Mouse (Mus musculus): ENCODE measurements around the gene Atg101. TPM values are rescaled to one million over a fixed set of nuclear protein-coding genes. Genes with fewer than 3 reads are reported as not detected.
"Not testable (repeated sequence)": the region's sequence is repeated elsewhere in the genome, so short reads cannot be mapped to it uniquely, and the experiment has no call there.

The Atg101 gene
- polyA plus RNA-seq, 1 experiment from 2014 or later, result 66.5 TPM

DNA sequence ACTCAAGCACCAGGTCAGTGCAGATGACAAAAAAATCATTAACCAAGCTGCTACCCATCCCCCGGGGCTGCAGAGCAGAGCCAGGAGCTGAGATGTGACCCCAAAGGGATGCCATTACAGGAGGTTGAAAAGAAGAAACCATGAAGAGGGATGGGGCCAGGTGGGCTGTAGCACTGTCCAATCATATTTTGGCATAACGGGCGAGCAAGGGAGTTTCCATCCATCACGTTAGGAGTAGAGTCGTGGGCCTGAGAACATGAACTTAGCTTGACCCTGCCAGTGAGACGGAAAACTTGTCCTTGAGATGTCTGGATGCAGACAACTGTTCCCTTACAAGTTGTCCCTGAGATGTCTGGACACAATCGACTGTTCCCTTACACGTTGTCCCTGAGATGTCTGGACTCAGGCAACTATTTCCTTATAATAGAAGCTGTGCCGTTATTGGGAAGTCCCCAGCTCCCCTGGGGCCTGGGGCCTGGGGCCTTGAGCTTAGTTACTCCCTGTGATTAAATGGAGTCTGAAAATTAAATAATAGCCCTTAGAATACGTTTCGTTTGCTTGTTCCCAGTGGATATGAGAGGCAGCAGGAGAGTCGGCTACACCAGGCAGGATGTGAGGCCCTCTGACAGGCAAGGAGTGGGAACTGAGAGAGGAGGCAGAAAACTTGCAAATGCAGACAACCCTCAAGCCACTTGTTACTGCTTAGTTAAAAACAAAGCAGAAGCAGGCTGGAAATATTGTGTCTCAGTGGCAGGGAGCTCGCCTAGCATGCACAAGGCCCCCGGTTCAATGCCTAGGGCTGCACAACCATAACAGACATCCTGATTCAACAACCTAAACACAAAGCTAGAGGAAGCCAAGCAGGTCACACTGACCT is 35.1 kb downstream of the Atg101 start:
- Histone ChIP-seq H3K27me3 (ENCODE audit: control insufficient read depth, insufficient read depth, low read length) (no peaks in the 10 kb centered on the region), H3K4me2 (replicated peaks; ENCODE audit: low read depth, low read length) (no peak overlapping the region), H3K4me3 (ENCODE audit: low read depth, low read length) (no peak overlapping the region), H3K9ac (ENCODE audit: low read depth, low read length) (no peak overlapping the region), H3K27ac (ENCODE audit: low read depth, low read length) (no peak overlapping the region), H3K36me3 (ENCODE audit: control insufficient read depth, insufficient read depth, low read length) (no peaks in the 10 kb centered on the region), H3K4me1 (replicated peaks; ENCODE audit: control insufficient read depth, insufficient read depth, low read length) (0 out of 2 replicates have a peak, but pooled peaks cover 2% of the 10 kb centered on the region), H3K9me3 (ENCODE audit: control insufficient read depth, low read length) (no peaks in the 10 kb centered on the region)
- ATAC-seq (ENCODE audit: low FRiP score), result no peak
- DNase-seq (ENCODE audit: low spot score), result no peak
- WGBS, result 62% methylated on average over 14 of the region's 14 CpGs

DNA sequence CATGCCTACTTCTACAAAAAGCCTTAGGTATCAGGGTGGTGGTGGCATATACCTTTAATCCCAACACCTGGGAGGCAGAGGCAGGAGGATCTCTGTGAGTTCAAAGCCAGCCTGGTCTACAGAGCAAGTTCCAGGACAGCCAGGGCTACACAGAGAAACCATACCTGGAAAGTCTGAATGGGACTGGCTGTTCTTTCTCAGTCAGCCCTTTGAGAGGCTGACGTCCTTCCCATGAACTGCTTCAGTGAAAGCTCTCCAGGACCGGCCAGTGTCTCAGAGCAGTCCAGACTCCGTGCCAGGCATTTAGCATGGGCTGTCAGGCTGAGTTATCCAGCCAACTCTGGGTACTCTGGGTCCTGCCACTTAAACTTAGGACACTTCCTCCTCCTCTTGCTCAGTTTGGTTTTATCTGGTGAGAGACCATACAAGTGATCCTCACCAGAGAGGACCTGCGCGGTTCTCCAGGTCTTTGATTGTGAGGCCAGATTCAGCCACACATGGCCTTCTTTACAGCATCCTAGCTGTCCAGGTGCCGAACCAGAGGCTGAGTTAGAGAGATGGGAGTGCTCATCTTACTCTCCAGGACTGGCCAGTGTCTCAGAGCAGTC is 36.0 kb downstream of the Atg101 start:
- no peak for ATAC-seq (ENCODE audit: low FRiP score)

DNA sequence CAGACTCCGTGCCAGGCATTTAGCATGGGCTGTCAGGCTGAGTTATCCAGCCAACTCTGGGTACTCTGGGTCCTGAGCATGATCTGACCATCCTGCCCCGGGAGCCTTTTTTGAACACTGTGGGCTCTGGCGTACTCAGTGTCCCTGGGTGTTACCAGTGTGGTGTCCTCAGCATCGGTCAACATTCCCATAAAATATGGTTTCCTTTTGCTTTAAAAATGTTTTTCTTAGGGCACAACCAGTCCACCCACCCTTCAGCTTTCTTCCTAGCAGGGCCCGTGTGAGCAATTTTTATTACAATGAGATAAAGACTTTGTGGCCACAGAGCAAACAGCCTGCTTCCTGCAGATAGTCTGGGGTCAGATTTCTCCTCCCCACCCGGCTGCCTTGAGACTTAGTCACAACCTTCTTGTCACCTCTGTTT is 36.6 kb downstream of the Atg101 start:
- DNase-seq (ENCODE audit: low spot score) (no peak), ATAC-seq (ENCODE audit: low FRiP score) (no peak)
- WGBS, result 75% methylated on average over 6 of the region's 6 CpGs

More for the DNA sequence above, 36.0 kb downstream of the Atg101 start:
- DNase-seq (ENCODE audit: low spot score), result no peak
- Histone ChIP-seq H3K4me1 (replicated peaks; ENCODE audit: control insufficient read depth, insufficient read depth, low read length) (0 out of 2 replicates have a peak, but pooled peaks cover 2% of the 10 kb centered on the region), H3K27ac (ENCODE audit: low read depth, low read length) (no peak overlapping the region), H3K27me3 (ENCODE audit: control insufficient read depth, insufficient read depth, low read length) (no peaks in the 10 kb centered on the region), H3K4me3 (ENCODE audit: low read depth, low read length) (no peak overlapping the region), H3K4me2 (replicated peaks; ENCODE audit: low read depth, low read length) (no peak overlapping the region), H3K9me3 (ENCODE audit: control insufficient read depth, low read length) (no peaks in the 10 kb centered on the region), H3K9ac (ENCODE audit: low read depth, low read length) (no peak overlapping the region), H3K36me3 (ENCODE audit: control insufficient read depth, insufficient read depth, low read length) (no peaks in the 10 kb centered on the region)
- 90% methylated on average over 6 of the region's 6 CpGs for WGBS

DNA sequence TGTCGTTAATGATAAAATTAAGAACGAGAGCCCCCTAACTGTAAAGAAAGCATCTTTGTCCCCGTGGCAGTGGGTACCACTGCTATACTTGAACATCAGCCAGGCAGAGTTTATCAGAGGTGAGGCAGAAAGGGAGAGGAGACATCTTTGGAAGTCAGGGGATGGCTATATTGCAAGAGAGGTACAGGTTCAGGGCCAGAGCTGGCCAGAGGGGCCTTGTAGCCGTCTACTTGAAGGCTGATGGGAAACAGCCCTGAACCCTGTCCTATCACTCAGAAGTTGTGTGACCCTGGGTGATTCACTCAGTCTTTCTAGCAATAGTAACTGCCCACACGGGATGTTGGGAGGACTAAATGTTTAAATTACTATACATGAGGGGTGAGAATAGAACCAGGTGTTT is 37.1 kb downstream of the Atg101 start:
- 70% methylated on average over 5 of the region's 5 CpGs for WGBS
- Histone ChIP-seq H3K9me3 (ENCODE audit: control insufficient read depth, low read length) (no peaks in the 10 kb centered on the region), H3K9ac (ENCODE audit: low read depth, low read length) (no peak overlapping the region), H3K27me3 (ENCODE audit: control insufficient read depth, insufficient read depth, low read length) (no peaks in the 10 kb centered on the region), H3K27ac (ENCODE audit: low read depth, low read length) (no peak overlapping the region), H3K4me1 (replicated peaks; ENCODE audit: control insufficient read depth, insufficient read depth, low read length) (0 out of 2 replicates have a peak, but pooled peaks cover 2% of the 10 kb centered on the region), H3K36me3 (ENCODE audit: control insufficient read depth, insufficient read depth, low read length) (no peaks in the 10 kb centered on the region), H3K4me2 (replicated peaks; ENCODE audit: low read depth, low read length) (no peak overlapping the region), H3K4me3 (ENCODE audit: low read depth, low read length) (no peak overlapping the region)
- DNase-seq (ENCODE audit: low spot score) (no peak), ATAC-seq (ENCODE audit: low FRiP score) (no peak)

More for the DNA sequence above, 36.6 kb downstream of the Atg101 start:
- H3K4me3 ChIP-seq (ENCODE audit: low read depth, low read length), result no peak overlapping the region
- no peak overlapping the region for H3K27ac ChIP-seq (ENCODE audit: low read depth, low read length)
- 0 out of 2 replicates have a peak, but pooled peaks cover 2% of the 10 kb centered on the region for H3K4me1 ChIP-seq (replicated peaks; ENCODE audit: control insufficient read depth, insufficient read depth, low read length)
- H3K4me2 ChIP-seq (replicated peaks; ENCODE audit: low read depth, low read length), result no peak overlapping the region
- H3K9ac ChIP-seq (ENCODE audit: low read depth, low read length), result no peak overlapping the region
- no peaks in the 10 kb centered on the region for H3K36me3 ChIP-seq (ENCODE audit: control insufficient read depth, insufficient read depth, low read length)
- H3K27me3 ChIP-seq (ENCODE audit: control insufficient read depth, insufficient read depth, low read length), result no peaks in the 10 kb centered on the region
- H3K9me3 ChIP-seq (ENCODE audit: control insufficient read depth, low read length), result no peaks in the 10 kb centered on the region

DNA sequence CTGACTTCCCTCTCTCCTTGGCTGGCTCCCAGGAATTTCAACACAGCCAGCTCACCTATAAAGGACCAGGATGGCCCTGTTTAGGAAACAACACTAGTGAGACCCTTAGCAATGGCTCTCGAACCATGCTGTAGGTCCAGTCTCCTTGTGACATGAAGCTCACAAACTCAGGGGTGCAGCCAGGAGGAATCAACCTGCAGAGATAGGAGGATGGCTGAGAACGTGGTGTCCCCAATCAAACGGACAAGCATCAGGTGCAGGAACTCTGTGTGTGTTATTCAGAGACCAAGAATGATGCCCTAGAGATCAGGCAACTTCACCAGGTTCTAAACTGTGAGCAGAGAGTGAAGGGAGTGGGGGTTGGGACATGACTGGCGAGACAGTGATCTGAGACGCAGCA is 38.0 kb downstream of the Atg101 start:
- DNase-seq (ENCODE audit: low spot score), result no peak
- no peak overlapping the region for H3K27ac ChIP-seq (ENCODE audit: low read depth, low read length)
- no peak for ATAC-seq (ENCODE audit: low FRiP score)
- H3K9ac ChIP-seq (ENCODE audit: low read depth, low read length), result no peak overlapping the region
- H3K36me3 ChIP-seq (ENCODE audit: control insufficient read depth, insufficient read depth, low read length), result no peaks in the 10 kb centered on the region
- no peaks in the 10 kb centered on the region for H3K9me3 ChIP-seq (ENCODE audit: control insufficient read depth, low read length)
- 80% methylated on average over 5 of the region's 5 CpGs for WGBS
- no peak overlapping the region for H3K4me2 ChIP-seq (replicated peaks; ENCODE audit: low read depth, low read length)
- H3K4me1 ChIP-seq (replicated peaks; ENCODE audit: control insufficient read depth, insufficient read depth, low read length), result 0 out of 2 replicates have a peak, but pooled peaks cover 2% of the 10 kb centered on the region
- no peaks in the 10 kb centered on the region for H3K27me3 ChIP-seq (ENCODE audit: control insufficient read depth, insufficient read depth, low read length)
- no peak overlapping the region for H3K4me3 ChIP-seq (ENCODE audit: low read depth, low read length)

DNA sequence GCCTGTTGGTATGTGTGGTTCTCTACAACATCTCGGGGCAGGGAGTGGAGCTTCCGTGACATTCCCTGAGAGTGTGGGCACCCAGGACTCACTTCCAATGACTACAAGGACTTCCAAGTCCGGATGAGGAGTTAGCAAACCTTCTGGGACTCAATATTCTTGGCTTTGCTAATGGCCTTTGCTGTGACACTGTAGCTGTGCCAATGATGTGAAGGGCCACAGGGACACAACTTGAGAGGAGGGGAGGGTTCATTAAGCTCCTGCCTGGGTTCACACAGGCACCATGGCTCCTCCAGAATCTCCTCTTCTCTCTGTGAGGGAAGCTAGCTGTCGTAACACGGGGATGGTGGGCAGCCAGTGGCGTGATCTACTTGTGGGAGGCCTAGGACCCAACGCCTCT is 38.6 kb downstream of the Atg101 start:
- DNase-seq (ENCODE audit: low spot score) (no peak), ATAC-seq (ENCODE audit: low FRiP score) (no peak)
- H3K4me1 ChIP-seq (replicated peaks; ENCODE audit: control insufficient read depth, insufficient read depth, low read length), result 0 out of 2 replicates have a peak, but pooled peaks cover 2% of the 10 kb centered on the region
- WGBS, result 88% methylated on average over 7 of the region's 7 CpGs
- H3K27me3 ChIP-seq (ENCODE audit: control insufficient read depth, insufficient read depth, low read length), result no peaks in the 10 kb centered on the region
- no peak overlapping the region for H3K4me2 ChIP-seq (replicated peaks; ENCODE audit: low read depth, low read length)
- no peaks in the 10 kb centered on the region for H3K36me3 ChIP-seq (ENCODE audit: control insufficient read depth, insufficient read depth, low read length)
- no peaks in the 10 kb centered on the region for H3K9me3 ChIP-seq (ENCODE audit: control insufficient read depth, low read length)
- no peak overlapping the region for H3K27ac ChIP-seq (ENCODE audit: low read depth, low read length)
- H3K4me3 ChIP-seq (ENCODE audit: low read depth, low read length), result no peak overlapping the region
- no peak overlapping the region for H3K9ac ChIP-seq (ENCODE audit: low read depth, low read length)

DNA sequence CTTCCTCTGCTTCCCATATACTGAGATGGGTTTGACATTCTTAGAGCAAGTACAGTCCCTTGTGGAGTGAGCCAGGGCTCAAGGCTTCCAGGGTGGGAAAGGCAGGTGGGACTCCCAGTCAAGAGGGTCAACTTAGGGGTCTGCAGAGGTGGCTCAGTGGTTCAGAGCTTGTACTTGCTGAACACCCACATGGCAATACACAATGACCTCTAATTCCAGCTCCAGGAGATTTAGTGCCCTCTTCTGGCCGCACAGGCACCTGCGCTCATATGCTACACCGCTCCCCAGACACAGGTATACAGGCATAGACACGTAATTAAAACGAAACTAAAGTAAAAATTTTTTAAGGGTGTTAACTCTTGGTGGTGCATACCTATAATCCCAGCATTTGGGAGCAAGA is 39.4 kb downstream of the Atg101 start:
- Histone ChIP-seq H3K4me2 (replicated peaks; ENCODE audit: low read depth, low read length) (no peak overlapping the region), H3K27me3 (ENCODE audit: control insufficient read depth, insufficient read depth, low read length) (no peaks in the 10 kb centered on the region), H3K36me3 (ENCODE audit: control insufficient read depth, insufficient read depth, low read length) (no peaks in the 10 kb centered on the region), H3K4me3 (ENCODE audit: low read depth, low read length) (no peak overlapping the region), H3K27ac (ENCODE audit: low read depth, low read length) (no peak overlapping the region), H3K4me1 (replicated peaks; ENCODE audit: control insufficient read depth, insufficient read depth, low read length) (0 out of 2 replicates have a peak, but pooled peaks cover 2% of the 10 kb centered on the region), H3K9ac (ENCODE audit: low read depth, low read length) (no peak overlapping the region), H3K9me3 (ENCODE audit: control insufficient read depth, low read length) (no peaks in the 10 kb centered on the region)
- DNase-seq (ENCODE audit: low spot score), result no peak
- ATAC-seq (ENCODE audit: low FRiP score), result no peak
- WGBS, result 92% methylated on average over 5 of the region's 5 CpGs

DNA sequence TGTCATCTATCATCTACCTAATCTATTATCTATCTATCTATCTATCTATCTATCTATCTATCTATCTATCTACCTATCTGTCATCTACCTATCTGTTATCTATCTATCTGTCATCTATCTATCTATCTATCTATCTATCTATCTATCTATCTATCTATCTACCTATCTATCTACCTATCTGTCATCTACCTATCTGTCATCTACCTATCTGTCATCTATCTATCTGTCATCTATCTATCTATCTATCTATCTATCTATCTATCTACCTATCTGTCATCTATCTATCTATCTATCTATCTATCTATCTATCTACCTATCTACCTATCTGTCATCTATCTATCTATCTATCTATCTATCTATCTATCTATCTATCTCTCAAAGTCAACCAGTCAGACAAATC is 40.3 kb downstream of the Atg101 start:
- not testable (repeated sequence) for H3K4me1 ChIP-seq (replicated peaks; ENCODE audit: control insufficient read depth, insufficient read depth, low read length); H3K9me3 ChIP-seq (ENCODE audit: control insufficient read depth, low read length); H3K9ac ChIP-seq (ENCODE audit: low read depth, low read length); H3K4me3 ChIP-seq (ENCODE audit: low read depth, low read length); H3K36me3 ChIP-seq (ENCODE audit: control insufficient read depth, insufficient read depth, low read length); H3K27ac ChIP-seq (ENCODE audit: low read depth, low read length); ATAC-seq (ENCODE audit: low FRiP score); DNase-seq (ENCODE audit: low spot score); H3K27me3 ChIP-seq (ENCODE audit: control insufficient read depth, insufficient read depth, low read length); H3K4me2 ChIP-seq (replicated peaks; ENCODE audit: low read depth, low read length)

All from hindbrain, embryonic 11.5 days (tissue).